Mouse (Mus musculus) left cerebral cortex, postnatal 10 days (tissue): Measurements from ENCODE around the gene Ptger1. TPM values are rescaled to one million over a fixed set of nuclear protein-coding genes. Genes with fewer than 3 reads are reported as not detected.
A peak's percentile ranks its signal among the peaks of the same experiment; 100 is the strongest.

Experiments used
- DNase-seq, 2 experiments: peaks; one replicate each; pipeline ENCODE4 v3.0.0; 2021 to 2022; ENCODE audit warnings: low spot score in 2 of 2, mixed read lengths in 1 of 2; ENCODE audit errors: extremely low spot score in 1 of 2
- intact Hi-C: fragments of 180-260 bp; cut with DNase I; formaldehyde crosslinking; loops from one replicate; pipeline ENCODE4 v1.15.1; 2025
- total RNA-seq, 2 experiments: library from RNA; stranded (reverse); gene quantifications; 2 replicates each; pipeline ENCODE4 v1.2.3; 2021

Gene Ptger1
- total RNA-seq, 2 experiments from 2014 or later, result 0.71 to 0.77 TPM

DNA sequence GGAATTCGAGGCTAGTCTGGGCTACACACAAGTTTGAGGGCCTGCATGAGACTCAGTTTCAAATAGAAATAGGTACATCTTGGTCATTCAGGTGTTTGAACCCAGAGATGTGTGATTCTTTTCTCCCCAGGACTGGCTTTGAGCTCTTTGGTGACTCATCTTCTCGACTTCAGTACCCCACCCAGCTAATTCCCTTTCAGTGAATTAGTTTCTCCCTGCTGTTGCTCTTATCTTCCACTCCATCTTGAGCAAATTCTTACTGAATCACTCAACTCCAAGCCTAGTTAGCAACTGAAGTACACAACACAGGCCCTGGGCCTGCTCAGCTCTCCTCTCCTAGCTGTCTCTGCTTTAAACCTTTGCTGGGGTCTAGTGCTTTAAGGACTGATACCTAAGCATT lies 50.1 kb downstream of the Ptger1 start:
- intact Hi-C loops, result no loop called here
- no peak for DNase-seq

DNA sequence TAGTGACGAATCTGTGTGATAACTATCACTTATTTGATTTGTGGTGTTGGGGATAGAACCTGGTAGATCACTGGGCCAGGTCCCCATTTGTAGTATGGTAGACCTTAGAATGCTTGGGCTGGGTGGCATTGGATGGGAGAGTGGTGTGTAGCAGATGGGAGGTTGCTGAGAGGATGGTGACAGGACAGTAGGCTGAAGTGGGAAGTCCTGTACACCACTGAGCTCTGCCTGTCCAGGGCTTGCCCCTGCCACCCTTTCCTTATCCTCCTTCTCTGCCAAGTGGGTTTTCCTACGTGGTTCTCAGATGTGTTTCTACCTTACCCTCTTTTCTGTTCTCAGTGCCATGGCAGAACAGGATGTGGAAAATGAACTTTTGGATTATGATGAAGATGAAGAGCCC lies 52.6 kb downstream of the Ptger1 start:
- intact Hi-C loops, result no loop called here
- no peak for DNase-seq

DNA sequence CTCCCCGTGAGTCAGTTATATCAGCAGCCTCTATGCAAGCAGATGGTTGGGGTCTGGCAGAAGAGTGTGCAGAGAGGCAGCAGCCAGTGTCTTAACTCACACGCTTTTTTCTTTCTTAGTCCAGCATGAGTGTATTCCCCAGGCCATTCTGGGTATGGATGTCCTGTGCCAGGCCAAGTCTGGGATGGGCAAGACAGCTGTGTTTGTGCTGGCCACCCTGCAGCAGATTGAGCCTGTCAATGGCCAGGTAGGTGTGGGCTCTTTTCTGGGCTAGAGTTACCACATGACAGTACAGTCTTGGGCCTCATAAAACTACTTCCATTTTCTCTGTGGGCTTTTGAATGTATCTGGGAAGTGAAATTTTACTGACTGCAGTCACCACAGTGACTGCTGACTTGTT lies 53.2 kb downstream of the Ptger1 start:
- intact Hi-C loops, result loop anchor here (10.0 kb wide), 1 partner anchor 235 kb away; the partner anchor contains the start of genes Asf1b and Gm10644
- no peak for DNase-seq

DNA sequence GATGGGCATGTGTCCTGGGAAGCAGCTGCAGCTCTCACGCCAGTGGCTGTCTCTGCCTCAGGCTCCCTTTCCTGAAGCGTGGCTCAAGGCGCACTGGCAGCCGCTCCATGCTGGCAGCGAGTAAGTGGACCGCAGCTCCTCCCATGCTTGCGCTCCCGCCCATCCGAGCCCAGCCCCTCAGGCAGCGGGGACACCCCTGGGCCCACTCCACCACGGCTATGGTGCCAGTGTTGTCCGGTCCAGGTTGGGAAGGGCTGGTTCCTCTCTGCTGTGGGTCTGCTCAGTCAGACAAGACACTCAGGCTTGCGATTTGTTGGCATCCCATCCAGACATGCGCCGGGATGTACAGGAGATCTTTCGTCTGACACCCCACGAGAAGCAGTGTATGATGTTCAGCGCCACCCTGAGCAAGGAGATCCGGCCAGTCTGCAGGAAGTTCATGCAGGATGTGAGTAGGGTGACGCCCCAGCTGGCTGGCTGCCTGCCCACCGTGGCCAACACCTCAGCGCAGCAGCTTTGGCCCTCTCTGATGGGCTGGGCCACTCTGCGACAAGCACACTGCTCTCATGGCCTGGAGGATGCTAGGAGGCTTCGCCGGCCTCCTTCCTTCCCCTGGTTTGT lies 55.0 kb downstream of the Ptger1 start:
- intact Hi-C loops, result loop anchor here (10.0 kb wide), 1 partner anchor 233 kb away; the partner anchor contains the start of genes Asf1b and Gm10644
- peak in 1 of 2 experiments; percentile 88 for DNase-seq

Other genes with a start within 250 kb of the Ptger1 start
- gene Scoc, start 208.3 kb upstream of the Ptger1 start, total RNA-seq, result 100 to 1,000 TPM; 302 to 310 TPM
- not detected for gene Olfr370, start 130.9 kb upstream of the Ptger1 start, total RNA-seq
- 100 to 1,000 TPM; 141 to 145 TPM for gene Ndufb7, start 100.0 kb upstream of the Ptger1 start, total RNA-seq
- gene Tecr, start 58.7 kb upstream of the Ptger1 start, total RNA-seq, result 100 to 1,000 TPM; 642 to 649 TPM
- 10 to 100 TPM; 35.9 to 36.3 TPM for gene Dnajb1, start 58.5 kb upstream of the Ptger1 start, total RNA-seq
- 10 to 100 TPM; 84.0 to 86.7 TPM for gene Gipc1, start 14.0 kb upstream of the Ptger1 start, total RNA-seq
- gene Pkn1, start 32.5 kb downstream of the Ptger1 start, total RNA-seq, result 10 to 100 TPM; 73.1 to 75.9 TPM
- gene Ddx39, start 48.5 kb downstream of the Ptger1 start, total RNA-seq, result 10 to 100 TPM; 24.4 to 25.2 TPM
- 10 to 100 TPM; 11.4 to 11.7 TPM for gene Adgre5, start 74.6 kb downstream of the Ptger1 start, total RNA-seq
- gene Adgrl1, start 233.4 kb downstream of the Ptger1 start, total RNA-seq, result 100 to 1,000 TPM; 445 to 464 TPM